Mouse (Mus musculus): ENCODE data around the gene Gm10972.

- TF ChIP-seq POLR2A (IDR thresholded peaks at IDR 0.05; ENCODE audit: low read depth, low read length) (no peak), CTCF (IDR thresholded peaks at IDR 0.05; ENCODE audit: borderline replicate concordance, insufficient read depth, low read length) (no peak)
These were observed 45.6 kb upstream of the Gm10972 start for GRCm38 (mm10) chr3:94597224-94597779.

All from embryonic fibroblast, embryonic 13.5 days (primary cell).